Mouse (Mus musculus) heart, adult 2 months (tissue): Measurements from ENCODE around the gene Csnk1d. TPM values are rescaled to one million over a fixed set of nuclear protein-coding genes. Genes with fewer than 3 reads are reported as not detected.

Experiments used
- DNase-seq, 2 experiments: peaks; one replicate each; pipeline ENCODE4 v3.0.0; 2021
- H3K27ac ChIP-seq: fragments of 200-600 bp; 2 replicates; pipeline ENCODE4 v1.8.1; 2022
- H3K27me3 ChIP-seq: fragments of 200-500 bp; 2 replicates; pipeline ENCODE4 v1.6.1; 2012; ENCODE audit warnings: mild to moderate bottlenecking, low read length, inconsistent platforms, mixed read lengths; ENCODE audit not compliant: control insufficient read depth, insufficient read depth
- H3K36me3 ChIP-seq: fragments of 200-500 bp; 2 replicates; pipeline ENCODE4 v1.6.1; 2012; ENCODE audit warnings: low read length, inconsistent platforms; ENCODE audit not compliant: control insufficient read depth, insufficient read depth
- H3K4me1 ChIP-seq: fragments of 200-500 bp; 2 replicates; pipeline ENCODE4 v1.6.1; 2011; ENCODE audit warnings: low read length; ENCODE audit not compliant: control insufficient read depth, insufficient read depth
- H3K4me3 ChIP-seq: fragments of 200-600 bp; 2 replicates; pipeline ENCODE4 v1.8.1; 2022
- H3K79me2 ChIP-seq: fragments of 200-500 bp; replicated peaks from 2 replicates; pipeline ENCODE4 v1.6.1; 2012; ENCODE audit warnings: mild to moderate bottlenecking, inconsistent platforms, low read length, moderate library complexity, mixed read lengths; ENCODE audit not compliant: control insufficient read depth, insufficient read depth
- H3K9ac ChIP-seq: fragments of 200-500 bp; 2 replicates; pipeline ENCODE4 v1.6.1; 2012; ENCODE audit warnings: low read depth, mild to moderate bottlenecking, control low read depth, inconsistent platforms, low read length, mixed read lengths
- CTCF ChIP-seq: fragments of 200-600 bp; IDR thresholded peaks from 2 replicates; pipeline ENCODE4 v1.8.1; 2022; ENCODE audit warnings: antibody characterized with exemption, mild to moderate bottlenecking, moderate library complexity
- EP300 ChIP-seq: fragments of 200-500 bp; IDR thresholded peaks from 2 replicates; pipeline ENCODE4 v1.6.1; 2011; ENCODE audit warnings: low read depth, low read length, control low read depth; ENCODE audit not compliant: insufficient read depth
- POLR2A ChIP-seq: fragments of 200-500 bp; IDR thresholded peaks from 2 replicates; pipeline ENCODE4 v1.6.1; 2011; ENCODE audit warnings: mild to moderate bottlenecking, low read depth, low read length, control low read depth; ENCODE audit not compliant: insufficient read depth
- WGBS: fragments of 180-500 bp; shearing (Covaris S2); methylation state at CpG from one replicate; pipeline ENCODE4 v1.1.7; 2018; 5-methylcytosine and 5-hydroxymethylcytosine counted together
- intact Hi-C: fragments of 180-260 bp; cut with DNase I; formaldehyde crosslinking; loops from one replicate; pipeline ENCODE4 v1.15.1; 2025
- polyA plus RNA-seq: library from polyadenylated mRNA; depleted of rRNA; stranded (reverse); fragments of >200 nt; gene quantifications from 2 replicates; pipeline ENCODE4 v1.2.3, GENCODE M21; 2012
- total RNA-seq, 2 experiments: library from RNA; stranded (reverse); gene quantifications; 2 replicates each; pipeline ENCODE4 v1.2.3; 2021

Gene Csnk1d
- total and polyA plus RNA-seq, 3 experiments = 33.9 to 55.9 (median 48.7) TPM

DNA sequence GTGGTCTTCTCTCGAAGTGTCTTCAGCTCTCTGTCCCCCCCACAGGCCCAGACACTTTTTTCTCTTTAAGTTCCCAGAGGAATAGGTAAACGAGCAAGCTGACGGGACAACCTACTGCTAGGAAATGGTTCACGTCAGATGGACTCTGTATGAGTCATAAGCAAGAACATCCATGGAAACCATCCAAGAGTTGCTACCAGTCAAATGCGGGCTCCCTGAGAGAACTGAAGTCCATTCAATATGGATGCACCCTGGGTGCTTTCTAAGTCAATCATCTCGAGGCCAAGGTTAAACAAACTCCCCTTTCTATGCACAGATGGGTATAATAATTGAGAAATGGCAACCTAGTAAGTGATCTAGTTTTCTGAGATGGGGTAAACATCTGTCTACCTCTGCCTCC is 17.8 kb downstream of the Csnk1d start:
- H3K36me3 ChIP-seq = peaks cover 15% of the 10 kb centered on the region
- 34% methylated on average over 6 of the region's 6 CpGs for WGBS
- DNase-seq = no peak
- H3K4me3 ChIP-seq = no peak overlapping the region
- TF ChIP-seq EP300 (no peak), POLR2A (no peak), CTCF (no peak)
- no peak overlapping the region for H3K27ac ChIP-seq
- no peaks in the 10 kb centered on the region for H3K27me3 ChIP-seq
- peaks cover 6% of the 10 kb centered on the region for H3K79me2 ChIP-seq
- intact Hi-C loops = no loop called here
- H3K4me1 ChIP-seq = peaks cover 5% of the 10 kb centered on the region
- no peak overlapping the region for H3K9ac ChIP-seq

GRCm38 (mm10) chr11:120971237-120971636 is 19.9 kb downstream of the Csnk1d start:
- Histone ChIP-seq H3K4me1 (peaks cover 3% of the 10 kb centered on the region), H3K79me2 (peaks cover 3% of the 10 kb centered on the region; the same call in 1 of the 2 replicates), H3K27ac (no peak overlapping the region), H3K9ac (no peak overlapping the region), H3K4me3 (no peak overlapping the region), H3K36me3 (peaks cover 11% of the 10 kb centered on the region), H3K27me3 (no peaks in the 10 kb centered on the region)
- no peak for TF ChIP-seq POLR2A
- TF ChIP-seq EP300 = no peak
- no peak for TF ChIP-seq CTCF
- DNase-seq = no peak
- intact Hi-C loops = no loop called here
- WGBS = 89% methylated on average over 5 of the region's 5 CpGs

DNA sequence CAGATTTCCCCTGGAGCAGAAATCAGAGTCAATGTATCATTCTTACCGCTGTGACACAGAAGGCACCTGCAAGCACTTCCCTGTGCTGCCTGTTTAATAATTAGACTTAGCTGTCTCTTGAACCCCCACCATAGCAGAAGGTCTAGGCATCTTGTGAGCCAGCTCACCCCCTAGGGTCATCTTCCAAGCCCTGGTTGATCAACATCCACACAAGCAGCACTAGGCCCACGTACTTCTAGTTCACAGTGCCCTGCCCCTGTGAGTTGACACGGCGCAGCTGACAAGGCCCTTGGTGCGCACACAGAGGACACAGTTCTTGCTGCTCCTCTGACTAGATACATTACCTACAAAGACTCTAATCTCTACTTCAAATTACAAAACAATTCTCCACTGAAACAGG is 21.4 kb downstream of the Csnk1d start:
- Histone ChIP-seq H3K27ac (no peak overlapping the region), H3K27me3 (no peaks in the 10 kb centered on the region), H3K9ac (no peak overlapping the region), H3K4me3 (no peak overlapping the region), H3K36me3 (peaks cover 4% of the 10 kb centered on the region; the same call in 1 of the 2 replicates), H3K4me1 (peaks cover 4% of the 10 kb centered on the region; the same call in 1 of the 2 replicates), H3K79me2 (no peaks in the 10 kb centered on the region; the same call in 1 of the 2 replicates)
- 92% methylated on average over 5 of the region's 5 CpGs for WGBS
- no peak for DNase-seq
- intact Hi-C loops = no loop called here
- TF ChIP-seq POLR2A = no peak
- TF ChIP-seq CTCF = no peak
- TF ChIP-seq EP300 = no peak

GRCm38 (mm10) chr11:120965587-120965986 is 25.5 kb downstream of the Csnk1d start:
- intact Hi-C loops = no loop called here
- H3K36me3 ChIP-seq = peaks cover 4% of the 10 kb centered on the region; the same call in 1 of the 2 replicates
- no peak overlapping the region for H3K9ac ChIP-seq
- DNase-seq = no peak
- no peak for TF ChIP-seq EP300
- TF ChIP-seq POLR2A = no peak
- WGBS = 69% methylated on average over 4 of the region's 4 CpGs
- peaks cover 3% of the 10 kb centered on the region; the same call in 1 of the 2 replicates for H3K4me1 ChIP-seq
- H3K27ac ChIP-seq = no peak overlapping the region
- H3K27me3 ChIP-seq = no peaks in the 10 kb centered on the region
- no peak overlapping the region for H3K4me3 ChIP-seq
- H3K79me2 ChIP-seq = no peaks in the 10 kb centered on the region; the same call in 1 of the 2 replicates

DNA sequence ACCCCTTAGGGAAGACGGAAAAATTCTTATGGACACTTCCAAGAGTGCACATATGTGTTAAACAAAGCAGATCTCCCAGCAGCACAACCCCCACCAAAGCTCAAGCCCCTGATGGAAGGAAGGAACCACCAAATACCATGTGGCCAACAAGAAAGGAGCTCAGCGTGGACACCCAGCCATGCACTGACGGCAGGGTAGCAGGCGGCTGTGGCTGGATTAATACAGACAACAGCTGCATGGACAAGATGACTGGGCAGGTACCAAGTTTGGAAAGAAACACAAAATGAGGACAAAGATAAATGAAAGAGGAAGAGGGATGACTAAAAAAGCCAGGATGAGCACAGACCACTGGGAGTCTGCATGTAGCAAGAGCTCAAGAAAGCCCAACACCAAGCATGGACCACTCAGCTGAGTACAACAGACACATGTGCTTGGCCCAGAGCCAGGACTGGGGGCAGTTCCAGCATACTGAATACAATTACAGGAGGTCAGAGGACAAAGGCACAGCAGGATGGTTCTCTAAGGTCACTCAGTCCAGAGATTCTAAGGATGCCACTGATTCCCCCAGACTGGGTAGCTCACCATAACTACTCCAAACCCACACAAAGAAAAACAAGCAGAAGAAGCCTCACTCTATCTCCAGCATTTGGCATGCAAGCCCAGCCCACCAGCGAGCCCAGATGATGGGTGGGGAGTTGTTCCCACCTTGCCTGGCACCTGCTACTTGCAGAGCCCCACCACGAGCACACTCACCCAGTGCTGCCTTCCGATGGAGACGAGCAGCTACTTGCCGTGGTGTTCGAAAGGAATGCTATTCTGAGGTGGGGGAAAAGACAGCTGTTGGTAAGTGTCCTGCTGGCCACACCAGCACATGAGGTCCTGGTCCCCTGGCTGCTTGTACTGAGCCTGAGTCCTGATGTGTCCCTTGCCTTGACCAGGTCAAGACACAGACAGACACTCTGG is 26.7 kb downstream of the Csnk1d start:
- H3K9ac ChIP-seq = no peak overlapping the region
- no peak for DNase-seq
- intact Hi-C loops = no loop called here
- peaks cover 4% of the 10 kb centered on the region; the same call in 1 of the 2 replicates for H3K36me3 ChIP-seq
- no peak overlapping the region for H3K4me3 ChIP-seq
- H3K79me2 ChIP-seq = no peaks in the 10 kb centered on the region; the same call in 1 of the 2 replicates
- no peak overlapping the region for H3K27ac ChIP-seq
- H3K27me3 ChIP-seq = no peaks in the 10 kb centered on the region
- WGBS = 64% methylated on average over 10 of the region's 10 CpGs
- TF ChIP-seq EP300 = no peak
- no peak for TF ChIP-seq POLR2A
- no peak for TF ChIP-seq CTCF
- H3K4me1 ChIP-seq = peaks cover 3% of the 10 kb centered on the region; the same call in 1 of the 2 replicates

DNA sequence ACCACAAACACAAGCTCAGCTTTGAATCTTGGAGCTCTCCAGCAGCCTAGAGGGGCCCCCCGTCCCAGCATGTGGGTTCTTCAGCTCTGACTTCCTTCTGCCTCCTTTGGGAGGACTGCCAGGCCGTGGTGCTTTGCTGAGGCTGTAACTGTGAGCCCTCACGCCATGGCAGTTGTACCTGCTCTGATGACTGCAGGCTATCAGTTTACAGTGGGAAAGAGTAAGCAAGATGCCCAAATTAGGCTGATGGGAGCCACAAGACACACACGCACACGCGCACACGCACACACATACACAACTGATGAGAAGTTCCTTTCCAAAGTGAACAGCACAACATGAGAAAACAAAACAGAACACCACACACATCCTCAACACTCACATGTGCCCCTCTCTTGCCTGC is 28.2 kb downstream of the Csnk1d start:
- WGBS = 79% methylated on average over 7 of the region's 7 CpGs
- peaks cover 4% of the 10 kb centered on the region; the same call in 1 of the 2 replicates for H3K36me3 ChIP-seq

More for the DNA sequence above, 28.2 kb downstream of the Csnk1d start:
- DNase-seq = no peak
- TF ChIP-seq EP300 (no peak), CTCF (no peak), POLR2A (no peak)
- intact Hi-C loops = no loop called here
- Histone ChIP-seq H3K27me3 (no peaks in the 10 kb centered on the region), H3K9ac (no peak overlapping the region), H3K4me3 (no peak overlapping the region), H3K79me2 (no peaks in the 10 kb centered on the region; the same call in 1 of the 2 replicates), H3K4me1 (peaks cover 6% of the 10 kb centered on the region), H3K27ac (no peak overlapping the region)
